Mouse (Mus musculus) testis, adult 2 months (tissue): ENCODE data around the gene Kcnk16.

Experiments
- CTCF ChIP-seq: fragments of 200-500 bp; IDR thresholded peaks from 2 replicates; pipeline ENCODE4 v1.5.1; 2012; ENCODE audit warnings: low read depth, mild to moderate bottlenecking, inconsistent platforms, low read length, moderate library complexity; ENCODE audit not compliant: control insufficient read depth, insufficient read depth, insufficient replicate concordance
- POLR2A ChIP-seq: fragments of 200-500 bp; IDR thresholded peaks from 2 replicates; pipeline ENCODE4 v1.6.1; 2012; ENCODE audit warnings: low read depth, mild to moderate bottlenecking, inconsistent platforms, low read length, moderate library complexity; ENCODE audit not compliant: control insufficient read depth

DNA sequence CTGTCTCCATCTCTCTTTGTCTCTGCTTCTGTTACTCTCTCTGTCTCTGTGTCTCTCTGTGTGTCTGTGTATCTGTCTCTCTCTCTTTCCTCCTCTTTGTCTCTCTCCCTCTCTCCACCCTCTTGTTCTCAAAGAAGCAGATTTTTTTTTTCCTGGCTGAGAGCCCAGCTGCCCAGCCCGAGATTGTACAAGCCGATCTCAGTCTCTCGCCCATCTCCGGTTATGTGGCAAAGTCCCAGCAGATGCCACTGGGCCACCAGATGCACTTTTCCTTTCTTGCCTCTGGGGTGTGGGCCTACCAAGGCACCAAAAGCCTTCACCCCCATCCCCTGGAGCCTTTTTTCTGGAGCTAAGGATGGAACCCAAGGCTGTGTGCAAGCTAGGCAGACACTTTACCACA is 44.8 kb downstream of the Kcnk16 start:
- no peak for TF ChIP-seq POLR2A
- no peak for TF ChIP-seq CTCF
